Mouse (Mus musculus) midbrain, embryonic 10.5 days (tissue): ENCODE data around the gene Zfp12. TPM values are rescaled to one million over a fixed set of nuclear protein-coding genes. Genes with fewer than 3 reads are reported as not detected.
A peak's percentile ranks its signal among the peaks of the same experiment; 100 is the strongest.

Experiments used
- DNase-seq: peaks from one replicate; pipeline ENCODE4 v3.0.0-alpha.2; 2017; ENCODE audit warnings: low spot score
- H3K27ac ChIP-seq: fragments of 300-500 bp; sonication (generic); replicated peaks from 2 replicates; pipeline ENCODE4 v1.5.1; 2016; ENCODE audit warnings: mild to moderate bottlenecking
- H3K27me3 ChIP-seq: fragments of 300-500 bp; sonication (generic); 2 replicates; pipeline ENCODE4 v1.6.1; 2016; ENCODE audit warnings: low read depth, mild to moderate bottlenecking; ENCODE audit not compliant: poor library complexity, severe bottlenecking
- H3K36me3 ChIP-seq: fragments of 300-500 bp; sonication (generic); 2 replicates; pipeline ENCODE4 v1.6.1; 2016; ENCODE audit warnings: mild to moderate bottlenecking, moderate library complexity
- H3K4me1 ChIP-seq: fragments of 300-500 bp; sonication (generic); 2 replicates; pipeline ENCODE4 v1.6.1; 2016
- H3K4me3 ChIP-seq: fragments of 300-500 bp; sonication (generic); 2 replicates; pipeline ENCODE4 v1.5.1; 2016; ENCODE audit warnings: mild to moderate bottlenecking, moderate library complexity
- H3K9me3 ChIP-seq: fragments of 300-500 bp; sonication (generic); replicated peaks from 2 replicates; pipeline ENCODE4 v1.6.1; 2016; ENCODE audit warnings: mild to moderate bottlenecking
- WGBS: fragments of 180-500 bp; shearing (Covaris S2); methylation state at CpG from one replicate; pipeline ENCODE4 v1.1.7; 2016; 5-methylcytosine and 5-hydroxymethylcytosine counted together
- polyA plus RNA-seq: library from polyadenylated mRNA; unstranded; fragments of >200 nt; fragmentation: Nextera tagmentation; extraction: Ambion mirVana; gene quantifications from 2 replicates; pipeline ENCODE4 v1.2.1, GENCODE M21; 2016

Zfp12 gene
- polyA plus RNA-seq, 1 experiment from 2014 or later, result 21.3 TPM

DNA sequence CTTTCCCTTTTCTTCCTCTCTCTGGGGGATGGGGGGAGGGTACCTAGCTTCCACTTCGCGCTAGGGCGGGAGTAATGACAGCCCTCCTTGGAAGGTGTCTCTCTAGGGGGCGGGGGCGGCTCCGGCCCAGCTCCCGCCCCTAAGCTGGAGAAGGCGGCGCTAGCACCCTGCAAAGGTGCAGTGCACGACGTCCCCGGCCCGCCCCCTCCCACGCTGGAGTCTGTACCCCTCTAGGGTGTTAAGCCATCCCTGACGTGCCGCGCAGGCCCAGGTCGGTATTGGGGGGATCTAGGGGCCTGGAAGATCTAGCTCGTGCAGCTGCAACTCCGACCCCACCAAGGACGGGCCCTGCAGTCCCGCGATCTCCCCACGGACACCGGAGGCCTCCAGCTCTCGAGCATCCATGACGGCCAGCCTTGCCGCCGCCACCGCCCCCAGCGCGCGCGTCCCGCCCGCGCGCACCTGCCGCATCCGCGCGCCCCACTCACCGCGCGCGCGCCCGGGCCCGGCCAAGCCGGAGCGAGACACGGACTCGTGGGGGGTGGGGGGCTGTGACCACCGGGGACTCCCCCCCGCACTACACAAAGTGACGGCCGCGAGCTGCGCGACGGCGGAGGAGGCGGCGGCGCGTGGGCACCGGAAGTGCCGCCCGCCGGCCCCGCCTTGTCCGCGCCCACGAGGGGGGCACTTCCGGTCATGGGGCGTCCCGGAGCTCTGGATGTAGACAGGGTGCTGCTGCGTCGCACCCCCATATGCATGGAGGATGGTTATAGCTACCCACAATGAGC lies 34.6 kb downstream of the Zfp12 start, which contains the start of gene Zfp316:
Gene Zfp316, minus strand, starts transcription at position 660 of the 788 bp plus-strand sequence.
- WGBS, result under 1% methylated on average over 70 of the region's 79 CpGs
- H3K27ac ChIP-seq, result peak within 1 kb of the TSS; percentile 97

DNA sequence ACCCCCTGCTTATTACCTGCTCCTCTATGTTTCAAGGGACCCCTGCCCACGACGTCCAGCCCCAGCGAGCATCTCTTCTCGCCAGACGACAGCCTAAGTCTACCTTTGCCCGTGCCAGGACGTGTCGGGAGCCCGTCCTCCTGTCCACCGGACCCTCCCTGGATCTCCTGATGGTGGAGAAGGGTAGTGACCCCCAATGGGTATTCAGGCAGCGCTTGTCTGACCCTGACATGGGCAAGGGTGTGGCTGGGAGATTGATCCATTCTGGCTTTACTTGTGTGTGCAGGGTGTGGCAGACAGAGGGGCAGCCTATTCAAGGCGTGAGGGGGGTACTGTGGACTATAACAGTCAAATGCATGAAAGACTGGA lies 35.2 kb downstream of the Zfp12 start:
- H3K4me3 ChIP-seq, result peak overlapping the region; percentile 90
- DNase-seq, result no peak
- H3K4me1 ChIP-seq, result peaks cover 29% of the 10 kb centered on the region
- no peaks in the 10 kb centered on the region for H3K27me3 ChIP-seq
- 5% methylated on average over 12 of the region's 12 CpGs for WGBS
- H3K27ac ChIP-seq, result peak overlapping the region; percentile 97
- H3K9me3 ChIP-seq, result no peaks in the 10 kb centered on the region
- no peaks in the 10 kb centered on the region for H3K36me3 ChIP-seq

More for the DNA sequence above, 34.6 kb downstream of the Zfp12 start, which contains the start of gene Zfp316:
- Histone ChIP-seq H3K9me3 (no peaks in the 10 kb centered on the region), H3K27me3 (no peaks in the 10 kb centered on the region), H3K4me1 (peaks cover 29% of the 10 kb centered on the region), H3K4me3 (peak within 1 kb of the TSS; percentile 90), H3K36me3 (peaks cover 5% of the 10 kb centered on the region)
- peak; percentile 71 for DNase-seq

DNA sequence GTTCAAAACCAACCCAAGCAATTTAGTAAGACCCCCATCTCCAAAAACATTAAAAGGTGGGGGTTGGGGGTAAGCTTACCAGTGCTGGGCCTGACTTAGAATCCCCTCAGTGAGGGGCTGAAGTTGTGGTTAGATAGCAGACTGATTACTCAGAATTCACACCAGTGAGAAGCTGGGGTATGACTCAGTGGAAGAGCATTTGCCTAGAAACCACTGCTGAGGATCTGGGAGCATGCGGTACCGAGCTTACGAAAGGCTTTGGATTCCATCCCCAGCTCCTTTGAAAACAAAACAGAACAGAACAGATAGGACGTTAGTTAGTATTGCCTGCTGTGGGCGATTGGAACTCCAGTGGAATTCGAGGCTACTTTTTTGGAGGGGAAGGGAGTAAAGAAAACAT lies 36.7 kb downstream of the Zfp12 start:
- no peak overlapping the region for H3K27ac ChIP-seq
- no peak for DNase-seq
- no peaks in the 10 kb centered on the region for H3K36me3 ChIP-seq
- no peak overlapping the region for H3K4me3 ChIP-seq
- WGBS, result 90% methylated on average over 6 of the region's 6 CpGs
- no peaks in the 10 kb centered on the region for H3K9me3 ChIP-seq
- peaks cover 12% of the 10 kb centered on the region for H3K27me3 ChIP-seq
- H3K4me1 ChIP-seq, result peaks cover 29% of the 10 kb centered on the region

DNA sequence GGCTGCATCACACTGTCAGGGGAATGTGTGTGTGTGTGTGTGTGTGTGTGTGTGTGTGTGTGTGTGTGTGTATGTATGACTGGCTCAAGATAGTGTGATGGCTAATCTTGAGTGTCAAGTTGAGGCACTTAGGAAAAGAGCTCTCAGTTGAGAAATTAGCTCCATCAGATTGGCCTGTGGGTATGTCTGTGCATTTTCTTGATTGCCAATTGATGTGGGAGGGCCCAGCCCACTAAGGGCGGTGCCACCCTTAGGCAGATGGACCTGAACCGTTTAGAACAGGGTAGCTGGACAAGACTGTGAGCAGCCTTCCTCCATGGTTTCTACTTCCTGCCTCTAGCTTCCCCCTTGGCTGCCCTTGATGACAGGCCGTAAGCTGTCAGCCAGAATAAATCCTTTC lies 37.1 kb downstream of the Zfp12 start:
- H3K36me3 ChIP-seq, result no peaks in the 10 kb centered on the region
- H3K9me3 ChIP-seq, result no peaks in the 10 kb centered on the region
- no peak overlapping the region for H3K27ac ChIP-seq
- peaks cover 29% of the 10 kb centered on the region for H3K4me1 ChIP-seq
- peaks cover 12% of the 10 kb centered on the region for H3K27me3 ChIP-seq
- no peak for DNase-seq
- 82% methylated on average over 3 of the region's 3 CpGs for WGBS
- no peak overlapping the region for H3K4me3 ChIP-seq

DNA sequence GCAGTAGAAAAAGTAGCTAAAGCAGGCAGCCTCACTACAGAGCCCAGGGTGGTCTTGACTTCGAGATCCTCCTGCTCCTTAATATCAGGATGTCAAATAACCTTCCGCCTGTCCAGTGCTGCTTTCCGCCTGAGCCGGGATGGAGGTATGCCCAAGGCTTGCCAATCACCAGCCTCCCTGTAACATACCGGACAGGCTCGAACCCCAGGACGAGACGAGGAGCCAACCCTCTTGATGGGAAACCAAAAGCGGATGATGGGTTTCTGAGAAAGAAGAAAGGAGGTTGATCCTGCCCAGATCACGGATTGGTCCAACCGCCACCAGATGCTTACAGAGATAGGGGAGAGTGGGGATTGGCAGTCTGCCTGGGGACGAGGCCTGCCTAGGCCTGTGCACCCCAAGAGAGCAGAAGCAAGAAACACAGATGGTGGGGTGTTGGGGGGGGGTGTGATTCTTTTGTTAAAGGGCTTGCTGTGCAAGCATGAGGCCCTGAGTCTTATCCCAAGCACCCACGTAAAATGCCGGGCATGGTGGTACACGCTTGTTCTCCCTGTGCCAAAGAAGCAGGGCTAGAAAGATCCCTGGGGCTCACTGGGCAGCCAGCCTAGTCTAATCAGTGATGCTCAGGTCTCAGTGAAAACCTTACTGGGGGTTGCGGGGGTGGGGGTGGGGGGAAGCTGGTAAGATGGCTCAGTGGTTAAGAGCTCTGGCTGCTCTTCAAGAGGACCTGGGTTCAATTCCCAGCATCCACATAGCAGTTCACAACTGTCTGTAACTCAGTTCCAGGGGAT lies 37.8 kb downstream of the Zfp12 start:
- Histone ChIP-seq H3K27ac (no peak overlapping the region), H3K27me3 (peaks cover 12% of the 10 kb centered on the region), H3K4me3 (no peak overlapping the region), H3K9me3 (no peaks in the 10 kb centered on the region), H3K36me3 (no peaks in the 10 kb centered on the region), H3K4me1 (peaks cover 29% of the 10 kb centered on the region)
- no peak for DNase-seq
- 89% methylated on average over 16 of the region's 16 CpGs for WGBS

DNA sequence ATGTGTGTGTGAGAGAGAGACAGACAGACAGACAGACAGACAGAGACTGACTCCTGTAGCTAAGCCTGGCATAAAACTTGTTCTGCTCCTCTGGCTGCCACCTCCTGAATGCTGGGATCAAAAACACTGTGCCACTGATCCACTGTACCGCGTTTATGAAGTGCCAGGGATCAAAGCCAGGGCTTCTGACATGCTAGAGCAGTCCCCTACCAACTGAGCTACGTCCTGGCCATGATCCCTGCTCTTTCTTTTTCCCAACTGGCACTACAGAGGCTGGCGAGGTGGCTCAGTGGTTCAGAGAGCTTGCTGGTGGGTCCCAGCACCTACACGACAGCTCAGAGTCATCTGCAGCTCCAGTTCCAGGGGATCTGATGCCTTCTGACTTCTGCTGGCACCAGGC lies 40.8 kb downstream of the Zfp12 start:
- no peaks in the 10 kb centered on the region for H3K36me3 ChIP-seq
- WGBS, result 61% methylated on average over 5 of the region's 5 CpGs
- H3K27me3 ChIP-seq, result peaks cover 17% of the 10 kb centered on the region
- no peaks in the 10 kb centered on the region for H3K9me3 ChIP-seq
- H3K4me1 ChIP-seq, result peaks cover 12% of the 10 kb centered on the region
- no peak overlapping the region for H3K27ac ChIP-seq
- no peak for DNase-seq
- no peak overlapping the region for H3K4me3 ChIP-seq

DNA sequence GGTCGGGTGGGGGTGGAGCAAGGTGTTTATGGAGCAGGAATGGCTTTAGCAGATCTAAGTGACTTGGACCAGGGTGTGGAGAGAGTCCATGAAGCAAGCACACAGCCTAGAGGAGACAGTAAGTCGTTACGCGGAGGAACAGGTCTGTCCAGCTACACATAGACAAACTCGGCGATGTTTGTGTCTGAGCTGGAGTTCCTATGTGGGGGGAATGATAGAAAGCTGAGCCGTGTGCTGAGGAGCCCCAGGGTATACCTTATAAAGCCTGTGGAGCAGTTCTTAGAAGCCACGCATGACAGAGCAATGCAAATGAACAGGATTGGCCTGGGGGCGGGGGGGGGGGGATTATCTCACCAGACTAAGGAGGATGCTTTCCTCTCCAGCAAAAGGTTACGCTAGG lies 44.3 kb downstream of the Zfp12 start:
- 39% methylated on average over 10 of the region's 10 CpGs for WGBS
- no peaks in the 10 kb centered on the region for H3K36me3 ChIP-seq
- no peak for DNase-seq
- no peaks in the 10 kb centered on the region for H3K9me3 ChIP-seq
- H3K27me3 ChIP-seq, result peaks cover 20% of the 10 kb centered on the region
- peaks cover 7% of the 10 kb centered on the region; the same call in 1 of the 2 replicates for H3K4me1 ChIP-seq
- no peak overlapping the region for H3K27ac ChIP-seq
- H3K4me3 ChIP-seq, result no peak overlapping the region

DNA sequence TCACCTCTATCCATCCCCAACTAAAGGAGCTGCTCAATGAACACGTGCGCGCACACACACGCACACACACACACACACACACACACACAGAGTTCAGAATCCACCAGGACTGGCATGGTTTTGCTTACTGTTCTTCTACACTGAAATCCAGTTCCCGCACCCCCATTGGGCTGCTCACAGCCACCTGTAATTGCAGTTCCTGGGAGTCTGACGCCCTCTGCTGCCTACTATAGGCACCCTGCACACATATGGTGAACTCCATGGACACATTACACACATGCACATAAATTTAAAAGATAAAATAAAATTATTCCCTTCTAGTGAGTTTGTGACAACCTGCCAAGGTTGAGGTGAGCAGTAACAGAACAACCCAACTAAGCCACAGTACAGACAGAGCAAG lies 49.8 kb downstream of the Zfp12 start:
- WGBS, result 43% methylated on average over 6 of the region's 6 CpGs
- no peak for DNase-seq
- no peak overlapping the region for H3K4me3 ChIP-seq
- peaks cover 52% of the 10 kb centered on the region for H3K27me3 ChIP-seq
- H3K27ac ChIP-seq, result no peak overlapping the region
- peaks cover 15% of the 10 kb centered on the region for H3K4me1 ChIP-seq
- H3K9me3 ChIP-seq, result no peaks in the 10 kb centered on the region
- no peaks in the 10 kb centered on the region for H3K36me3 ChIP-seq

DNA sequence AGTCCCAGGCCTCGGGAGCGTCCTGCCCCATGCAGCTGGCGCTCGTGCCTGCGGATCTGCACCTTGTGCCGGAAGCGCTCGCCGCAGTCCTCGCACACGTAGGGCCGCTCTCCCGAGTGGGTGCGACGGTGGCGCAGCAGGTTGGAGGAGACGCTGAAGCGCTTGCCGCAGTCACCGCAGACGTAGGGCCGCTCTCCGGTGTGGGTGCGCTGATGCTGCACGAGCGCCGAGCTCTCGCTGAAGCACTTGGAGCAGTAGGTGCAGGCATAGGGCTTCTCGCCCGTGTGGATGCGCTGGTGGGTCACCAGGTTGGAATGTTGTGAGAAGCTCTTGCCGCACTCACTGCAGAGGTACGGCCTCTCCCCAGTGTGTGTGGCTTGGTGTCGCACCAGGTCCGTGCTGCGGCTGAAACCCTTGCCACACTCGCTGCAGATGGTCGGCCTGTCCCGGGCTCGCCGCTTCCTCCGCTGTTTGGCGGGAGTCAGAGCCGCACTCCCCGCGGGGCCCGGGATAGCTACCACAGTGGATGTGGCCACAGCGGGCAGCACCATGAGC lies 52.9 kb downstream of the Zfp12 start:
- peak; percentile 45 for DNase-seq
- Histone ChIP-seq H3K4me3 (peak overlapping the region; percentile 53), H3K27ac (no peak overlapping the region; the same call in 1 of the 2 replicates), H3K27me3 (peaks cover 83% of the 10 kb centered on the region), H3K36me3 (no peaks in the 10 kb centered on the region), H3K9me3 (no peaks in the 10 kb centered on the region), H3K4me1 (peaks cover 18% of the 10 kb centered on the region)
- under 1% methylated on average over 48 of the region's 48 CpGs for WGBS

DNA sequence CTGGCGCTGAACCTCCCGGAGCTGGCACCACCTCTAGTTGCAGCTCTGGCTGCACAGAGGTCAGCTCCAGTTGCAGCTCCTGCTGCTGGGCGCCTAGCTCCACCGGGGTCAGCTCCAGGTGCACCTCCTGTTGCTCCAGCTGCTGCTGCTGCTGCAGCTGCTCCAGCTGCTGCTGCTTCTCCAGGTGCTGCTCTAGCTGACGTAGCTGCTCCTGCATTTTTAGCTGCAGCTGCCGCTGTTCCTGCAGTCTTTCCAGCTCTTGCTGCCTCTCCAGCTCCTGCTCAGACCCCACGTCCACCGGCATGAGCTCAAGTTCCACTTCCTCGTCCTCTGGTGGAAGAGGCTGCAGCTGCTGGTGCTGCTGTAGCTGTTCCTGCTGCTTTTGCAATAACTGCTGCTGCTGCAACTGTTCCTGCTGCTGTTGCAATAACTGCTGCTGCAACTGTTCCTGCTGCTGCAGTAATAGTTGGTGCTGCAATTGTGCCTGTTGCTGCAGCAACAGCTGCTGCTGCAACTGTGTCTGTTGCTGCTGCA lies 53.5 kb downstream of the Zfp12 start:
- H3K36me3 ChIP-seq, result no peaks in the 10 kb centered on the region
- no peaks in the 10 kb centered on the region for H3K9me3 ChIP-seq
- H3K27ac ChIP-seq, result no peak overlapping the region
- peaks cover 89% of the 10 kb centered on the region for H3K27me3 ChIP-seq
- peak overlapping the region; percentile 53 for H3K4me3 ChIP-seq
- 10% methylated on average over 9 of the region's 9 CpGs for WGBS
- H3K4me1 ChIP-seq, result peaks cover 24% of the 10 kb centered on the region
- no peak for DNase-seq

DNA sequence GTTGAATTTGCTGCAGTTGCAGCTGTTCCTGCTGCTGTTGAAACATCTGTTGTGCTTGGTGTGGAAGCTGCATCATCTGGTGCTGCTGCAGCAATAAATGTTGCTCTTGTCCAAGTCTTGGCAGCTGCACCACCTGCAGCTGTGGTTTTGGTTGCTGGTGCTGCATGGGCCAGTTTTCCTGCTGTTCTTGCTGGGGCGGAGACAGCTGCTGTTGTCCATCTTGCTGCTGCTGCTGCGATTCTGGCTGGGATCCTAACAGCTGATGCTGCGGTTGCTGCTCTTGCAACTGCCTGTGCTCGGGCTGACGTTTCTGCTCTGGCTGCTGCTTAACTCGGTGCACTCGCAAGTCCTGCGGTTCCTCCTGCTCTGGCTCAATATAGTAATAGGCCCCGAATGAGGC lies 54.3 kb downstream of the Zfp12 start:
- Histone ChIP-seq H3K4me1 (peaks cover 27% of the 10 kb centered on the region), H3K36me3 (no peaks in the 10 kb centered on the region), H3K27ac (no peak overlapping the region), H3K27me3 (peaks cover 94% of the 10 kb centered on the region), H3K9me3 (no peaks in the 10 kb centered on the region), H3K4me3 (no peak overlapping the region)
- 76% methylated on average over 9 of the region's 9 CpGs for WGBS
- no peak for DNase-seq

DNA sequence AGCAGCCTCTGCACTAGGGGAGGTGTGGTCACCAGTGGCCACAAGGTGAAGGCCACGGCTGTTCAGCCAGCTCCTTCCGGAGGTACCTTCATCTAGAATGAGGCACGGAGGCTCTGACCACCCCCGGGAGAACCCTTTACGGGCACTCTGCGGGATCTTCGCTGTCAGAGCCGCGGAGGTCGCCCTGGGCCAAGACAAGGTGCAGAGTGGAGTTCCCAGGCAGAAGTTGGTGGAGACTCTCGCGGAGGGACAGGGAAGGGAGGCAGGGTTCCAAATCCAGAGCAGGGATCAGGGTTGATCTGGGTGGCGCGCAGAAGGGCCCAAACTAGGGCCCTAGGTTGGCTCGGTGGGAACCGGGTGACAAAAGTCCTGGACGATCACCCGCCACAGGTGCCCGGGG lies 57.9 kb downstream of the Zfp12 start:
- Histone ChIP-seq H3K27me3 (peaks cover 73% of the 10 kb centered on the region), H3K27ac (no peak overlapping the region; the same call in 1 of the 2 replicates), H3K36me3 (peaks cover 13% of the 10 kb centered on the region), H3K4me1 (peaks cover 21% of the 10 kb centered on the region), H3K9me3 (no peaks in the 10 kb centered on the region), H3K4me3 (peak overlapping the region; percentile 52)
- DNase-seq, result no peak
- 3% methylated on average over 19 of the region's 19 CpGs for WGBS
